Mouse (Mus musculus) spleen, adult 2 months (tissue): ENCODE results near the gene Alms1. TPM values are rescaled to one million over a fixed set of nuclear protein-coding genes. Genes with fewer than 3 reads are reported as not detected.
A peak's percentile ranks its signal among the peaks of the same experiment; 100 is the strongest.
"Not testable (repeated sequence)": the region's sequence is repeated elsewhere in the genome, so short reads cannot be mapped to it uniquely, and the experiment has no call there.

Experiments used
- DNase-seq, 2 experiments: peaks; one replicate each; pipeline versions ENCODE4 v3.0.0 to v3.0.0-alpha.2; 2012 to 2021; ENCODE audit warnings: low spot score in 2 of 2, low read depth in 1 of 2
- H3K27ac ChIP-seq: fragments of 200-500 bp; 2 replicates; pipeline ENCODE4 v1.5.1; 2012; ENCODE audit warnings: low read length, inconsistent platforms; ENCODE audit not compliant: insufficient read depth
- H3K27me3 ChIP-seq: fragments of 200-500 bp; 2 replicates; pipeline ENCODE4 v1.6.1; 2012; ENCODE audit warnings: mild to moderate bottlenecking, moderate library complexity, low read length, inconsistent platforms; ENCODE audit not compliant: control insufficient read depth, insufficient read depth
- H3K36me3 ChIP-seq: fragments of 200-500 bp; 2 replicates; pipeline ENCODE4 v1.6.1; 2012; ENCODE audit warnings: mild to moderate bottlenecking, low read length, inconsistent platforms; ENCODE audit not compliant: control insufficient read depth, insufficient read depth
- H3K4me1 ChIP-seq: fragments of 200-500 bp; 2 replicates; pipeline ENCODE4 v1.6.1; 2011; ENCODE audit warnings: inconsistent platforms; ENCODE audit not compliant: control insufficient read depth, insufficient read depth, insufficient read length
- H3K4me3 ChIP-seq: fragments of 200-500 bp; 2 replicates; pipeline ENCODE4 v1.5.1; 2011; ENCODE audit warnings: mild to moderate bottlenecking, inconsistent platforms; ENCODE audit not compliant: insufficient read depth, insufficient read length; ENCODE audit errors: extremely low read depth
- CTCF ChIP-seq: fragments of 200-500 bp; IDR thresholded peaks from 2 replicates; pipeline ENCODE4 v1.5.1; 2011; ENCODE audit warnings: mild to moderate bottlenecking, inconsistent platforms; ENCODE audit not compliant: insufficient read depth, insufficient read length, insufficient replicate concordance; ENCODE audit errors: extremely low read depth
- POLR2A ChIP-seq: fragments of 200-500 bp; IDR thresholded peaks from 2 replicates; pipeline ENCODE4 v1.6.1; 2011; ENCODE audit warnings: low read depth, low read length, inconsistent platforms
- WGBS: fragments of 180-500 bp; shearing (Covaris S2); methylation state at CpG from one replicate; pipeline ENCODE4 v1.1.7; 2018; 5-methylcytosine and 5-hydroxymethylcytosine counted together
- polyA plus RNA-seq: library from polyadenylated mRNA; depleted of rRNA; stranded (reverse); fragments of >200 nt; gene quantifications from 2 replicates; pipeline ENCODE4 v1.2.3, GENCODE M21; 2012; rRNA removed

Gene Alms1
- polyA plus RNA-seq, 1 experiment: 0.41 TPM

GRCm38 (mm10) chr6:85621600-85621999, 34.3 kb downstream of the Alms1 start:
- Histone ChIP-seq H3K4me1 (no peaks in the 10 kb centered on the region), H3K27me3 (no peaks in the 10 kb centered on the region), H3K27ac (no peak overlapping the region), H3K36me3 (0 out of 2 replicates have a peak, but pooled peaks cover 3% of the 10 kb centered on the region), H3K4me3 (no peak overlapping the region)
- DNase-seq: no peak
- TF ChIP-seq POLR2A (no peak), CTCF (no peak)
- WGBS: 77% methylated on average over 5 of the region's 5 CpGs

- TF ChIP-seq POLR2A: no peak
- TF ChIP-seq CTCF: no peak
- DNase-seq: no peak
- 74% methylated on average over 4 of the region's 4 CpGs for WGBS
- Histone ChIP-seq H3K4me3 (no peak overlapping the region), H3K36me3 (peaks cover 3% of the 10 kb centered on the region; the same call in 1 of the 2 replicates), H3K27ac (no peak overlapping the region), H3K4me1 (no peaks in the 10 kb centered on the region), H3K27me3 (no peaks in the 10 kb centered on the region)
These were observed 37.2 kb downstream of the Alms1 start for GRCm38 (mm10) chr6:85624511-85624910.

- DNase-seq: no peak
- Histone ChIP-seq H3K36me3 (no peaks in the 10 kb centered on the region; the same call in 1 of the 2 replicates), H3K4me1 (no peaks in the 10 kb centered on the region), H3K27ac (no peak overlapping the region), H3K4me3 (no peak overlapping the region), H3K27me3 (no peaks in the 10 kb centered on the region)
- WGBS: 89% methylated on average over 8 of the region's 8 CpGs
- no peak for TF ChIP-seq POLR2A
- TF ChIP-seq CTCF: no peak
These were observed 45.8 kb downstream of the Alms1 start for GRCm38 (mm10) chr6:85633165-85633564.

- peak in 1 of 2 experiments; percentile 2 for DNase-seq
- no peaks in the 10 kb centered on the region for H3K4me1 ChIP-seq
- WGBS: 94% methylated on average over 2 of the region's 2 CpGs
These were observed 65.9 kb downstream of the Alms1 start for GRCm38 (mm10) chr6:85653244-85653643.

GRCm38 (mm10) chr6:85701943-85702342, 114.6 kb downstream of the Alms1 start:
- not testable (repeated sequence) for DNase-seq, H3K27me3 ChIP-seq
- WGBS: 91% methylated on average over 2 of the region's 4 CpGs

More at GRCm38 (mm10) chr6:85653244-85653643, 65.9 kb downstream of the Alms1 start:
- no peaks in the 10 kb centered on the region for H3K36me3 ChIP-seq
- no peak for TF ChIP-seq CTCF
- no peak overlapping the region for H3K27ac ChIP-seq
- no peaks in the 10 kb centered on the region for H3K27me3 ChIP-seq
- no peak overlapping the region for H3K4me3 ChIP-seq

GRCm38 (mm10) chr6:85709206-85709605, 121.9 kb downstream of the Alms1 start:
- DNase-seq, H3K4me3 ChIP-seq, H3K4me1 ChIP-seq, H3K27me3 ChIP-seq, H3K27ac ChIP-seq, H3K36me3 ChIP-seq: not testable (repeated sequence)
- 93% methylated on average over 5 of the region's 5 CpGs for WGBS

More at GRCm38 (mm10) chr6:85701943-85702342, 114.6 kb downstream of the Alms1 start:
- not testable (repeated sequence) for H3K4me3 ChIP-seq, H3K4me1 ChIP-seq, H3K36me3 ChIP-seq, H3K27ac ChIP-seq

- WGBS: 90% methylated on average over 1 of the region's 1 CpGs
- H3K27me3 ChIP-seq, H3K4me1 ChIP-seq, DNase-seq, H3K4me3 ChIP-seq, H3K27ac ChIP-seq, H3K36me3 ChIP-seq: not testable (repeated sequence)
These were observed 122.3 kb downstream of the Alms1 start for GRCm38 (mm10) chr6:85709607-85710006.

- not testable (repeated sequence) for H3K4me1 ChIP-seq, DNase-seq, H3K27ac ChIP-seq, H3K36me3 ChIP-seq, H3K4me3 ChIP-seq, H3K27me3 ChIP-seq
- WGBS: 80% methylated on average over 10 of the region's 10 CpGs
These were observed 125.8 kb downstream of the Alms1 start, which contains the start of gene Nat8f7 for GRCm38 (mm10) chr6:85713105-85713504. Nat8f7 (minus strand) TSS chr6:85713205.

Other genes starting within 250 kb of the Alms1 start
- 8.0 and 10.1 TPM in 2 replicates for gene Rab11fip5, start 212.9 kb upstream of the Alms1 start, polyA plus RNA-seq
- gene Noto, start 163.6 kb upstream of the Alms1 start, polyA plus RNA-seq: not detected in 2 replicates
- 21.7 and 25.5 TPM in 2 replicates for gene Smyd5, start 155.5 kb upstream of the Alms1 start, polyA plus RNA-seq
- gene Cct7, start 136.0 kb upstream of the Alms1 start, polyA plus RNA-seq: 71.3 and 73.5 TPM in 2 replicates
- 13.9 and 16.5 TPM in 2 replicates for gene Pradc1, start 135.6 kb upstream of the Alms1 start, polyA plus RNA-seq
- gene Fbxo41, start 84.5 kb upstream of the Alms1 start, polyA plus RNA-seq: 0.04 TPM in 2 replicates
- 0.04 and 0.18 TPM in 2 replicates for gene Egr4, start 73.9 kb upstream of the Alms1 start, polyA plus RNA-seq
- gene Nat8f7, start 125.7 kb downstream of the Alms1 start, polyA plus RNA-seq: 0.62 TPM in 1 of 2 replicates, not detected in the other
- 1.0 and 1.8 TPM in 2 replicates for gene Nat8f3, start 178.2 kb downstream of the Alms1 start, polyA plus RNA-seq
- gene Nat8f6, start 233.4 kb downstream of the Alms1 start, polyA plus RNA-seq: 0.27 TPM in 2 replicates
- 0.12 and 0.46 TPM in 2 replicates for gene Nat8f5, start 233.4 kb downstream of the Alms1 start, polyA plus RNA-seq
- 0.66 and 1.0 TPM in 2 replicates for gene Nat8, start 244.6 kb downstream of the Alms1 start, polyA plus RNA-seq